Mouse (Mus musculus) liver, embryonic 12.5 days (tissue): ENCODE measurements around the gene Trim8. TPM values are rescaled to one million over a fixed set of nuclear protein-coding genes. Genes with fewer than 3 reads are reported as not detected.
A peak's percentile ranks its signal among the peaks of the same experiment; 100 is the strongest.

ENCODE experiments used
- ATAC-seq: fragments of 200-750 bp; cut with Nextera tagmentation; 2 replicates; pipeline ENCODE4 v1.8.0; 2017; ENCODE audit warnings: moderate number of reproducible peaks, mild to moderate bottlenecking, moderate library complexity
- H3K27ac ChIP-seq: fragments of 300-500 bp; sonication (generic); 2 replicates; pipeline ENCODE4 v1.5.1; 2016; ENCODE audit warnings: mild to moderate bottlenecking
- H3K27me3 ChIP-seq: fragments of 300-500 bp; sonication (generic); replicated peaks from 2 replicates; pipeline ENCODE4 v1.6.1; 2016; ENCODE audit warnings: mild to moderate bottlenecking, moderate library complexity
- H3K36me3 ChIP-seq: fragments of 300-500 bp; sonication (generic); 2 replicates; pipeline ENCODE4 v1.6.1; 2016; ENCODE audit warnings: mild to moderate bottlenecking, moderate library complexity
- H3K4me1 ChIP-seq: fragments of 300-500 bp; sonication (generic); 2 replicates; pipeline ENCODE4 v1.6.1; 2016
- H3K4me2 ChIP-seq: fragments of 300-500 bp; sonication (generic); 2 replicates; pipeline ENCODE4 v1.6.1; 2016; ENCODE audit warnings: mild to moderate bottlenecking, moderate library complexity
- H3K4me3 ChIP-seq: fragments of 300-500 bp; sonication (generic); 2 replicates; pipeline ENCODE4 v1.5.1; 2016; ENCODE audit warnings: mild to moderate bottlenecking, moderate library complexity
- H3K9ac ChIP-seq: fragments of 300-500 bp; sonication (generic); 2 replicates; pipeline ENCODE4 v1.6.1; 2016; ENCODE audit warnings: mild to moderate bottlenecking, moderate library complexity
- H3K9me3 ChIP-seq: fragments of 300-500 bp; sonication (generic); replicated peaks from 2 replicates; pipeline ENCODE4 v1.6.1; 2016; ENCODE audit warnings: mild to moderate bottlenecking, moderate library complexity
- WGBS: fragments of 180-500 bp; shearing (Covaris S2); methylation state at CpG from one replicate; pipeline ENCODE4 v1.1.7; 2016; ENCODE audit not compliant: insufficient replicate concordance; 5-methylcytosine and 5-hydroxymethylcytosine counted together
- polyA plus RNA-seq: library from polyadenylated mRNA; unstranded; fragments of >200 nt; fragmentation: Nextera tagmentation; extraction: Ambion mirVana; gene quantifications from 2 replicates; pipeline ENCODE4 v1.2.1, GENCODE M21; 2016

The Trim8 gene
- polyA plus RNA-seq, 1 experiment from 2014 or later: 19.0 TPM

- Histone ChIP-seq H3K27me3 (peaks cover 37% of the 10 kb centered on the region), H3K4me3 (peak overlapping the region; percentile 43), H3K36me3 (no peaks in the 10 kb centered on the region), H3K4me1 (peaks cover 78% of the 10 kb centered on the region), H3K9me3 (no peaks in the 10 kb centered on the region), H3K4me2 (peak overlapping the region; percentile 74), H3K9ac (peak overlapping the region; percentile 55), H3K27ac (0 out of 2 replicates have a peak overlapping the region, but pooled peaks have one; percentile 46)
- WGBS: 3% methylated on average over 20 of the region's 20 CpGs
- peak; percentile 63 for ATAC-seq
Measured at GRCm38 (mm10) chr19:46528529-46529213, 27.2 kb downstream of the Trim8 start.

- H3K9ac ChIP-seq: 0 out of 2 replicates have a peak overlapping the region, but pooled peaks have one; percentile 12
- H3K36me3 ChIP-seq: no peaks in the 10 kb centered on the region
- no peak for ATAC-seq
- 0 out of 2 replicates have a peak overlapping the region, but pooled peaks have one; percentile 46 for H3K27ac ChIP-seq
- H3K4me3 ChIP-seq: no peak overlapping the region
- peaks cover 26% of the 10 kb centered on the region for H3K27me3 ChIP-seq
- no peaks in the 10 kb centered on the region for H3K9me3 ChIP-seq
- H3K4me1 ChIP-seq: peaks cover 71% of the 10 kb centered on the region
- 33% methylated on average over 13 of the region's 13 CpGs for WGBS
- H3K4me2 ChIP-seq: peak overlapping the region; percentile 74; the same call in 1 of the 2 replicates
Measured at GRCm38 (mm10) chr19:46529601-46530448, 28.3 kb downstream of the Trim8 start.

GRCm38 (mm10) chr19:46530449-46530990 lies 29.0 kb downstream of the Trim8 start:
- no peak overlapping the region for H3K4me3 ChIP-seq

GRCm38 (mm10) chr19:46531071-46532030 lies 29.8 kb downstream of the Trim8 start:
- peak overlapping the region; percentile 61 for H3K27ac ChIP-seq
- H3K9ac ChIP-seq: peak overlapping the region; percentile 47; the same call in 1 of the 2 replicates
- peaks cover 63% of the 10 kb centered on the region for H3K4me1 ChIP-seq

More at GRCm38 (mm10) chr19:46530449-46530990, 29.0 kb downstream of the Trim8 start:
- Histone ChIP-seq H3K27me3 (peaks cover 24% of the 10 kb centered on the region), H3K9me3 (no peaks in the 10 kb centered on the region), H3K27ac (no peak overlapping the region), H3K9ac (no peak overlapping the region), H3K4me1 (peaks cover 68% of the 10 kb centered on the region), H3K4me2 (no peak overlapping the region), H3K36me3 (no peaks in the 10 kb centered on the region)
- no peak for ATAC-seq
- WGBS: 47% methylated on average over 8 of the region's 8 CpGs

GRCm38 (mm10) chr19:46532031-46532688 lies 30.7 kb downstream of the Trim8 start:
- no peaks in the 10 kb centered on the region for H3K36me3 ChIP-seq
- 11% methylated on average over 10 of the region's 10 CpGs for WGBS
- H3K9ac ChIP-seq: peak overlapping the region; percentile 47; the same call in 1 of the 2 replicates
- ATAC-seq: peak; percentile 70
- H3K4me2 ChIP-seq: peak overlapping the region; percentile 41
- no peak overlapping the region for H3K4me3 ChIP-seq
- peaks cover 63% of the 10 kb centered on the region for H3K4me1 ChIP-seq
- H3K27me3 ChIP-seq: peaks cover 13% of the 10 kb centered on the region
- peak overlapping the region; percentile 65 for H3K27ac ChIP-seq
- H3K9me3 ChIP-seq: no peaks in the 10 kb centered on the region

More at GRCm38 (mm10) chr19:46531071-46532030, 29.8 kb downstream of the Trim8 start:
- 30% methylated on average over 16 of the region's 16 CpGs for WGBS
- no peaks in the 10 kb centered on the region for H3K9me3 ChIP-seq
- H3K4me3 ChIP-seq: no peak overlapping the region
- peaks cover 19% of the 10 kb centered on the region for H3K27me3 ChIP-seq
- no peak for ATAC-seq
- H3K36me3 ChIP-seq: no peaks in the 10 kb centered on the region
- peak overlapping the region; percentile 41 for H3K4me2 ChIP-seq

- H3K4me2 ChIP-seq: no peak overlapping the region
- WGBS: 52% methylated on average over 4 of the region's 4 CpGs
- H3K9me3 ChIP-seq: no peaks in the 10 kb centered on the region
- peaks cover 8% of the 10 kb centered on the region for H3K27me3 ChIP-seq
- H3K27ac ChIP-seq: peak overlapping the region; percentile 33; the same call in 1 of the 2 replicates
- ATAC-seq: no peak
- H3K9ac ChIP-seq: no peak overlapping the region
- no peak overlapping the region for H3K4me3 ChIP-seq
- H3K36me3 ChIP-seq: no peaks in the 10 kb centered on the region
- H3K4me1 ChIP-seq: peaks cover 60% of the 10 kb centered on the region
Measured at GRCm38 (mm10) chr19:46533066-46533465, 31.6 kb downstream of the Trim8 start.

GRCm38 (mm10) chr19:46533525-46533924 lies 32.0 kb downstream of the Trim8 start:
- Histone ChIP-seq H3K4me3 (no peak overlapping the region), H3K27me3 (peaks cover 8% of the 10 kb centered on the region), H3K4me2 (no peak overlapping the region), H3K4me1 (peaks cover 55% of the 10 kb centered on the region), H3K36me3 (no peaks in the 10 kb centered on the region), H3K27ac (no peak overlapping the region), H3K9ac (no peak overlapping the region), H3K9me3 (no peaks in the 10 kb centered on the region)
- no peak for ATAC-seq
- WGBS: 78% methylated on average over 5 of the region's 5 CpGs

GRCm38 (mm10) chr19:46534542-46535098 lies 33.1 kb downstream of the Trim8 start:
- WGBS: 59% methylated on average over 6 of the region's 6 CpGs
- Histone ChIP-seq H3K27ac (no peak overlapping the region), H3K4me3 (no peak overlapping the region), H3K9me3 (no peaks in the 10 kb centered on the region), H3K4me1 (peaks cover 44% of the 10 kb centered on the region), H3K36me3 (no peaks in the 10 kb centered on the region), H3K9ac (no peak overlapping the region), H3K27me3 (peaks cover 3% of the 10 kb centered on the region; the same call in 1 of the 2 replicates), H3K4me2 (no peak overlapping the region)
- no peak for ATAC-seq

GRCm38 (mm10) chr19:46537357-46537756 lies 35.9 kb downstream of the Trim8 start:
- H3K36me3 ChIP-seq: peaks cover 10% of the 10 kb centered on the region; the same call in 1 of the 2 replicates
- H3K4me3 ChIP-seq: no peak overlapping the region
- no peak overlapping the region for H3K4me2 ChIP-seq
- no peak for ATAC-seq
- H3K4me1 ChIP-seq: peaks cover 27% of the 10 kb centered on the region
- H3K9ac ChIP-seq: no peak overlapping the region
- H3K27ac ChIP-seq: no peak overlapping the region
- H3K27me3 ChIP-seq: no peaks in the 10 kb centered on the region
- no peaks in the 10 kb centered on the region for H3K9me3 ChIP-seq
- WGBS: 88% methylated on average over 9 of the region's 9 CpGs

- ATAC-seq: no peak; the same call in 1 of the 2 replicates
- H3K4me2 ChIP-seq: no peak overlapping the region
- no peaks in the 10 kb centered on the region for H3K9me3 ChIP-seq
- H3K4me3 ChIP-seq: no peak overlapping the region
- peaks cover 19% of the 10 kb centered on the region for H3K4me1 ChIP-seq
- no peaks in the 10 kb centered on the region for H3K27me3 ChIP-seq
- H3K9ac ChIP-seq: no peak overlapping the region
- WGBS: 79% methylated on average over 6 of the region's 6 CpGs
- H3K27ac ChIP-seq: no peak overlapping the region
- peaks cover 10% of the 10 kb centered on the region; the same call in 1 of the 2 replicates for H3K36me3 ChIP-seq
Measured at GRCm38 (mm10) chr19:46538213-46538612, 36.7 kb downstream of the Trim8 start.
